Mouse (Mus musculus): ENCODE data around the gene Tekt4.

- TF ChIP-seq POLR2A (IDR thresholded peaks at IDR 0.05; ENCODE audit: extremely low read depth, insufficient read depth, low read length) (no peak), CTCF (IDR thresholded peaks at IDR 0.05; ENCODE audit: low read depth, low read length) (no peak)
These were observed 28.4 kb upstream of the Tekt4 start for GRCm38 (mm10) chr17:25425996-25426395.

Measured in liver, adult 2 months (tissue).